Mouse (Mus musculus): ENCODE measurements around the gene Oxtr. TPM values are rescaled to one million over a fixed set of nuclear protein-coding genes. Genes with fewer than 3 reads are reported as not detected.

The Oxtr gene
- 0.15 TPM in 2 replicates for polyA plus RNA-seq (2012; rRNA removed)

DNA sequence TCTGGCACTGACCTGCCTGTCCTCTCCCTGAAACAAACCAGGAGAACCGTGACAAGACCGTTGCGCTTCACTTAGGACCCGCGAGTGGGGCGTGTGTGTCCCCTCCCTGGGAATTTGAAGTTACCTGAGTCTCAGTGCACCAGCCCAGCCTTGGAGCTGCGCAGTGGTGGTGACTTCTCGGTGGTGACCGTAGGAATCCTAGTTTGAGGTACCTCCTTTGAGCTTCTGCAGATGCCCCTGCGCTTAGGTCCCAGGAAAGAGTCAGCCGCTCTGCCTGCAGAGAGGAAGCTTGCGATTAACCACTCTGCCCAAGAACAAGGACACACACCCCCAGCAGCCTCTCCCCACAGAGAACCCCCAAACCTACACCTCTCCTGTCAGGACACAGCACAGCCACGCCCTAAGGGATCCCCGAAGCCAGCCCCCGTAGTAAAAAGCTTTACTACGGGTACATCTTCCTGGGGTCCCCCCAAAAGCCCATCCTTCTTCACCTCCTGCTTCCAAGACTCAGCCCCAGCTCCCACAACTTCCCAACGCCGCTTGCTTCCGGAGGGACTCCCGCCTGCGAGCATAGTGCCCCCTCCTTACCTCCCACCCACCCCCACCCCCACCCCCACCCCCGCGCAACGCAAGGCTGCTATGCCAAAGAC, at the start of gene Oxtr:
TSS of gene Oxtr (minus strand) at position 34 of the 650 bp plus-strand sequence.

DNA sequence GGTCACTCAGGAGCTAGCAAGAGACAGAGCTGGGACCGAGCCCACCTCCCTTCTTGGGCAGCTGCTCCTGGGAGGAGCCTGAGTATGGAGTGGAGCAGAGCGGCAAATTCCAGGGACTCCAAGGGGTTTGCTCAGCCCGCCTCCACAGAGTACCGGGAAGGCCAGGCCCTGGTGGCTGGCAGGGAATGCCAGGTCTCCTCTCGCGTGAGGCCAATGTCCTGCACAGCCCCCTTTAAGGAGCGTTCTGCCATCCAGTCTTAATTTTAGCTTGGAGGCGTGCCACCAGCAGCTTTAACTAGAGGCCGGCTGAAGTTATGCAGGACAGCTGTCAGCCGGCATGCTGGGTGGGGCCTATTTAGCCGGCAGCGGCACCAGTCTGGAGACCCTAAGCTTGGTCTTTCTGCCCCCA, 30.4 kb downstream of the Oxtr start, which contains the start of gene Cav3:
TSS of gene Cav3 (plus strand) at position 165 of the 409 bp plus-strand sequence.

Other genes with a start within 250 kb of the Oxtr start
- 5.1 and 5.3 TPM in 2 replicates for gene Lmcd1, start 216.2 kb downstream of the Oxtr start, polyA plus RNA-seq (2012; rRNA removed)
- gene Ssu2, start 101.9 kb downstream of the Oxtr start, polyA plus RNA-seq (2012; rRNA removed) = 4.3 and 5.7 TPM in 2 replicates
- gene Cav3, start 30.4 kb downstream of the Oxtr start, polyA plus RNA-seq (2012; rRNA removed) = 9.8 and 13.5 TPM in 2 replicates
- gene Rad18, start 206.7 kb upstream of the Oxtr start, polyA plus RNA-seq (2012; rRNA removed) = 0.22 and 0.37 TPM in 2 replicates